ENCODE assay signal across 8 mouse cellular contexts in the genomic region with DNA sequence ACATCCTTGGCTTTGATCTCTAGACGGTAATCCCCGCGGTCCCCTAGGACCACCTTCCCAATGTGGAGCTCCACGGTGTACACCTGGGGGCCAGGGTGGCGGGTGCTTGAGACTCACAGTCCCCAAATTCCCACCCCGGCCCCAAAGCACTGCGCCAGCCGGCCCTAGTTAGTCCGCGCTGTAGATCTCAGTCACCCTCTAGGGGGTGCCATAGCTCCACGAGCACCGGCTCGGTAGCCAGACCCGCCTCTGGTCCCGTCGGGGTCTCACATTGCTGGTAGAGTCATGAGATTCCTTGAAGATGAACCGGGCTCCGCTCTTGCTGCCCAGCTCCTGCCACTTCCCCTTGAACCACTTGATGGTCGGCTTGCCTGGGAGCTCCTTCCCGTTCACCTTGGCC. TPM values are rescaled to one million over a fixed set of nuclear protein-coding genes. Genes with fewer than 3 reads are reported as not detected.
DNase-seq lines count a peak whose midpoint lies in the region; ATAC-seq and TF ChIP-seq lines count a peak whose summit lies in the region.

No protein-coding gene starts in this region.

- H3K4me3 ChIP-seq in left cerebral cortex, adult 2 months: no peak overlapping the region
- H3K4me3 ChIP-seq in brown adipose tissue, adult 24 weeks (ENCODE audit: insufficient read depth, low read depth, low read length): peak overlapping the region; percentile 23; the same call in 1 of the 2 replicates
- no peak overlapping the region for H3K4me3 ChIP-seq in forebrain, embryonic 14.5 days (ENCODE audit: low read depth, low read length)
- no peak overlapping the region for H3K4me3 ChIP-seq in hindbrain, embryonic 16.5 days (ENCODE audit: low read length)
- H3K4me3 ChIP-seq in midbrain, embryonic 16.5 days (ENCODE audit: low read depth, low read length): no peak overlapping the region

- peak; percentile 79 for ATAC-seq in forebrain, embryonic 14.5 days
- no peak for ATAC-seq in hindbrain, embryonic 16.5 days
- ATAC-seq in midbrain, embryonic 16.5 days: no peak

- peak overlapping the region; percentile 37 for H3K4me2 ChIP-seq in forebrain, embryonic 14.5 days (ENCODE audit: low read length)
- peak overlapping the region; percentile 12 for H3K4me2 ChIP-seq in hindbrain, embryonic 16.5 days (ENCODE audit: low read length)
- peak overlapping the region; percentile 32 for H3K4me2 ChIP-seq in midbrain, embryonic 16.5 days (ENCODE audit: low read length)

- peak; percentile 71 for TF ChIP-seq CTCF in left cerebral cortex, adult 2 months (IDR thresholded peaks at IDR 0.05)

- WGBS in forebrain, embryonic 14.5 days: 2% methylated on average over 20 of the region's 20 CpGs
- WGBS in hindbrain, embryonic 16.5 days: 2% methylated on average over 20 of the region's 20 CpGs
- WGBS in midbrain, embryonic 16.5 days: 4% methylated on average over 20 of the region's 20 CpGs

- no peak overlapping the region for H3K27ac ChIP-seq in left cerebral cortex, adult 2 months
- no peak overlapping the region for H3K27ac ChIP-seq in brown adipose tissue, adult 24 weeks (replicated peaks; ENCODE audit: low read depth, low read length)
- H3K27ac ChIP-seq in forebrain, embryonic 14.5 days (ENCODE audit: low read depth, low read length): no peak overlapping the region
- H3K27ac ChIP-seq in hindbrain, embryonic 16.5 days (ENCODE audit: low read depth, low read length): no peak overlapping the region
- no peak overlapping the region for H3K27ac ChIP-seq in midbrain, embryonic 16.5 days (ENCODE audit: low read length)

- peaks cover 4% of the 10 kb centered on the region; the same call in 1 of the 2 replicates for H3K4me1 ChIP-seq in brown adipose tissue, adult 24 weeks (ENCODE audit: control insufficient read depth, insufficient read depth, insufficient read length, low read length)
- H3K4me1 ChIP-seq in forebrain, embryonic 14.5 days (ENCODE audit: control insufficient read depth, insufficient read depth, low read length): peaks cover 3% of the 10 kb centered on the region; the same call in 1 of the 2 replicates
- H3K4me1 ChIP-seq in hindbrain, embryonic 16.5 days (ENCODE audit: control insufficient read depth, insufficient read depth, low read depth, low read length): peaks cover 3% of the 10 kb centered on the region; the same call in 1 of the 2 replicates
- no peaks in the 10 kb centered on the region for H3K4me1 ChIP-seq in midbrain, embryonic 16.5 days (ENCODE audit: control insufficient read depth, insufficient read depth, low read length)

- intact Hi-C loops in left cerebral cortex, adult 2 months (cut with DNase I): loop anchor here (2.0 to 5.0 kb wide), 2 partner anchors 39 to 126 kb away; no protein-coding TSS in a partner anchor

- H3K9ac ChIP-seq in forebrain, embryonic 14.5 days (ENCODE audit: low read length): no peak overlapping the region
- no peak overlapping the region for H3K9ac ChIP-seq in hindbrain, embryonic 16.5 days (ENCODE audit: low read depth, low read length)
- no peak overlapping the region for H3K9ac ChIP-seq in midbrain, embryonic 16.5 days (ENCODE audit: low read depth, low read length)

- no peaks in the 10 kb centered on the region for H3K9me3 ChIP-seq in forebrain, embryonic 14.5 days (replicated peaks; ENCODE audit: control insufficient read depth, low read length)
- H3K9me3 ChIP-seq in hindbrain, embryonic 16.5 days (ENCODE audit: control insufficient read depth, low read length): no peaks in the 10 kb centered on the region
- no peaks in the 10 kb centered on the region for H3K9me3 ChIP-seq in midbrain, embryonic 16.5 days (replicated peaks; ENCODE audit: control insufficient read depth, low read length, poor library complexity, severe bottlenecking)

- no peaks in the 10 kb centered on the region for H3K36me3 ChIP-seq in forebrain, embryonic 14.5 days (ENCODE audit: control insufficient read depth, insufficient read depth, low read length)
- no peaks in the 10 kb centered on the region for H3K36me3 ChIP-seq in hindbrain, embryonic 16.5 days (ENCODE audit: control insufficient read depth, insufficient read depth, low read length)
- no peaks in the 10 kb centered on the region for H3K36me3 ChIP-seq in midbrain, embryonic 16.5 days (ENCODE audit: control insufficient read depth, insufficient read depth, low read length)

- H3K27me3 ChIP-seq in forebrain, embryonic 14.5 days (replicated peaks; ENCODE audit: control insufficient read depth, insufficient read depth, low read length): peaks cover 12% of the 10 kb centered on the region; the same call in 1 of the 2 replicates
- peaks cover 17% of the 10 kb centered on the region for H3K27me3 ChIP-seq in hindbrain, embryonic 16.5 days (replicated peaks; ENCODE audit: control insufficient read depth, insufficient read depth, low read length)
- peaks cover 13% of the 10 kb centered on the region for H3K27me3 ChIP-seq in midbrain, embryonic 16.5 days (ENCODE audit: control insufficient read depth, insufficient read depth, low read depth, low read length)

- peak in 1 of 2 experiments; percentile 61 for DNase-seq in left cerebral cortex, adult 2 months (ENCODE audit: extremely low spot score in 1 of 2, low spot score in 2 of 2)
- DNase-seq in left cerebral cortex, adult 8-10 months (ENCODE audit: low spot score in 2 of 2): no peak
- peak; percentile 76 for DNase-seq in forebrain, embryonic 14.5 days (ENCODE audit: low spot score)
- DNase-seq in liver: peak; percentile 50
- DNase-seq in thymus, postnatal 0 days (ENCODE audit: low spot score): peak; percentile 84

RNA-seq across cellular contexts. Expression of gene Mybpc2, which starts 2.7 kb away (rescaled TPM):
- total RNA-seq in left cerebral cortex, adult 2 months (2021): under 1 TPM in 1 of 2 experiments, not detected in 1; 0.29 TPM
- 1 to 10 TPM in 2 of 4 experiments, under 1 TPM in 2; 0.63 to 2.2 (median 1.4) TPM for total RNA-seq in left cerebral cortex, adult 8-10 months (2022)
- polyA plus RNA-seq in brown adipose tissue, adult 24 weeks (2012; ENCODE audit: insufficient read depth, insufficient read length, missing spikeins): 10.9 and 25.7 TPM in 2 replicates
- polyA plus RNA-seq in forebrain, embryonic 14.5 days (2014; fragmentation: Nextera tagmentation; extraction: Ambion mirVana): 0.10 TPM in 2 replicates
- polyA plus RNA-seq in hindbrain, embryonic 16.5 days (2015; fragmentation: Nextera tagmentation; extraction: Ambion mirVana): 0.14 and 0.15 TPM in 2 replicates
- polyA plus RNA-seq in midbrain, embryonic 16.5 days (2015; fragmentation: Nextera tagmentation; extraction: Ambion mirVana): 0.16 and 0.17 TPM in 2 replicates
- polyA plus RNA-seq in thymus, postnatal 0 days (2015; fragmentation: Nextera tagmentation; extraction: Ambion mirVana): 0.55 TPM in 2 replicates

RNA-seq across cellular contexts. Expression of gene Spib, which starts 10.2 kb away (rescaled TPM):
- total RNA-seq in left cerebral cortex, adult 2 months (2021): under 1 TPM in 1 of 2 experiments, not detected in 1; 0.20 TPM
- total RNA-seq in left cerebral cortex, adult 8-10 months (2022): under 1 TPM in 1 of 4 experiments, not detected in 3; 0.22 TPM
- polyA plus RNA-seq in brown adipose tissue, adult 24 weeks (2012; ENCODE audit: insufficient read depth, insufficient read length, missing spikeins): not detected in 2 replicates
- polyA plus RNA-seq in forebrain, embryonic 14.5 days (2014; fragmentation: Nextera tagmentation; extraction: Ambion mirVana): not detected in 2 replicates
- polyA plus RNA-seq in hindbrain, embryonic 16.5 days (2015; fragmentation: Nextera tagmentation; extraction: Ambion mirVana): not detected in 2 replicates
- not detected in 2 replicates for polyA plus RNA-seq in midbrain, embryonic 16.5 days (2015; fragmentation: Nextera tagmentation; extraction: Ambion mirVana)
- polyA plus RNA-seq in thymus, postnatal 0 days (2015; fragmentation: Nextera tagmentation; extraction: Ambion mirVana): 16.3 and 17.7 TPM in 2 replicates

RNA-seq across cellular contexts. Expression of gene Fam71e1, which starts 25.3 kb away (rescaled TPM):
- total RNA-seq in left cerebral cortex, adult 2 months (2021): 10 to 100 TPM; 15.5 to 21.0 TPM
- 10 to 100 TPM; 19.7 to 22.5 (median 20.8) TPM for total RNA-seq in left cerebral cortex, adult 8-10 months (2022)
- 3.2 and 3.6 TPM in 2 replicates for polyA plus RNA-seq in brown adipose tissue, adult 24 weeks (2012; ENCODE audit: insufficient read depth, insufficient read length, missing spikeins)
- 13.0 and 24.0 TPM in 2 replicates for polyA plus RNA-seq in forebrain, embryonic 14.5 days (2014; fragmentation: Nextera tagmentation; extraction: Ambion mirVana)
- polyA plus RNA-seq in hindbrain, embryonic 16.5 days (2015; fragmentation: Nextera tagmentation; extraction: Ambion mirVana): 20.4 and 23.7 TPM in 2 replicates
- 24.2 and 29.8 TPM in 2 replicates for polyA plus RNA-seq in midbrain, embryonic 16.5 days (2015; fragmentation: Nextera tagmentation; extraction: Ambion mirVana)
- polyA plus RNA-seq in thymus, postnatal 0 days (2015; fragmentation: Nextera tagmentation; extraction: Ambion mirVana): 9.5 and 13.4 TPM in 2 replicates

RNA-seq across cellular contexts. Expression of gene Emc10, which starts 25.4 kb away (rescaled TPM):
- total RNA-seq in left cerebral cortex, adult 2 months (2021): 100 to 1,000 TPM; 192 to 201 TPM
- 100 to 1,000 TPM; 186 to 208 (median 193) TPM for total RNA-seq in left cerebral cortex, adult 8-10 months (2022)
- polyA plus RNA-seq in brown adipose tissue, adult 24 weeks (2012; ENCODE audit: insufficient read depth, insufficient read length, missing spikeins): 80.2 and 97.6 TPM in 2 replicates
- 147 and 154 TPM in 2 replicates for polyA plus RNA-seq in forebrain, embryonic 14.5 days (2014; fragmentation: Nextera tagmentation; extraction: Ambion mirVana)
- polyA plus RNA-seq in hindbrain, embryonic 16.5 days (2015; fragmentation: Nextera tagmentation; extraction: Ambion mirVana): 145 and 150 TPM in 2 replicates
- 121 and 137 TPM in 2 replicates for polyA plus RNA-seq in midbrain, embryonic 16.5 days (2015; fragmentation: Nextera tagmentation; extraction: Ambion mirVana)
- 83.8 and 85.5 TPM in 2 replicates for polyA plus RNA-seq in thymus, postnatal 0 days (2015; fragmentation: Nextera tagmentation; extraction: Ambion mirVana)

RNA-seq across cellular contexts. Expression of gene Pold1, which starts 26.9 kb away (rescaled TPM):
- 1 to 10 TPM; 8.8 to 9.4 TPM for total RNA-seq in left cerebral cortex, adult 2 months (2021)
- total RNA-seq in left cerebral cortex, adult 8-10 months (2022): 10 to 100 TPM; 10.5 to 13.8 (median 12.8) TPM
- 2.6 and 3.9 TPM in 2 replicates for polyA plus RNA-seq in brown adipose tissue, adult 24 weeks (2012; ENCODE audit: insufficient read depth, insufficient read length, missing spikeins)
- polyA plus RNA-seq in forebrain, embryonic 14.5 days (2014; fragmentation: Nextera tagmentation; extraction: Ambion mirVana): 32.6 and 33.0 TPM in 2 replicates
- polyA plus RNA-seq in hindbrain, embryonic 16.5 days (2015; fragmentation: Nextera tagmentation; extraction: Ambion mirVana): 20.5 and 26.3 TPM in 2 replicates
- polyA plus RNA-seq in midbrain, embryonic 16.5 days (2015; fragmentation: Nextera tagmentation; extraction: Ambion mirVana): 19.4 and 20.1 TPM in 2 replicates
- polyA plus RNA-seq in thymus, postnatal 0 days (2015; fragmentation: Nextera tagmentation; extraction: Ambion mirVana): 104 and 118 TPM in 2 replicates

Comparison
In these comparisons a context has a peak if more than half of its experiments do, and no peak if none do; other contexts are left out.
1. DNase-seq: peak in forebrain, embryonic 14.5 days (single experiment), liver (single experiment) and thymus, postnatal 0 days (single experiment); none in left cerebral cortex, adult 8-10 months (0 of 2).
2. RNA of gene Spib, which starts 10.2 kb away (polyA plus RNA-seq): 16.3 to 17.7 TPM in thymus, postnatal 0 days; not detected in brown adipose tissue, adult 24 weeks, not detected in forebrain, embryonic 14.5 days, not detected in hindbrain, embryonic 16.5 days and not detected in midbrain, embryonic 16.5 days; every median in the first group is over 10 times any median in the second.
3. Peak in every context shown above with its lines, with median percentiles within 50 percentile points of each other: H3K4me2 ChIP-seq.